Mouse (Mus musculus): ENCODE results near the gene Traf5.

Gene Traf5

GRCm38 (mm10) chr1:192091806-192092772 is at the start of gene Traf5:
Traf5 (minus strand) TSS chr1:192092559.
- DNase-seq, result peak; percentile 100

- no peak for DNase-seq
Measured at GRCm38 (mm10) chr1:192140313-192140712, 48.0 kb upstream of the Traf5 start.

DNA sequence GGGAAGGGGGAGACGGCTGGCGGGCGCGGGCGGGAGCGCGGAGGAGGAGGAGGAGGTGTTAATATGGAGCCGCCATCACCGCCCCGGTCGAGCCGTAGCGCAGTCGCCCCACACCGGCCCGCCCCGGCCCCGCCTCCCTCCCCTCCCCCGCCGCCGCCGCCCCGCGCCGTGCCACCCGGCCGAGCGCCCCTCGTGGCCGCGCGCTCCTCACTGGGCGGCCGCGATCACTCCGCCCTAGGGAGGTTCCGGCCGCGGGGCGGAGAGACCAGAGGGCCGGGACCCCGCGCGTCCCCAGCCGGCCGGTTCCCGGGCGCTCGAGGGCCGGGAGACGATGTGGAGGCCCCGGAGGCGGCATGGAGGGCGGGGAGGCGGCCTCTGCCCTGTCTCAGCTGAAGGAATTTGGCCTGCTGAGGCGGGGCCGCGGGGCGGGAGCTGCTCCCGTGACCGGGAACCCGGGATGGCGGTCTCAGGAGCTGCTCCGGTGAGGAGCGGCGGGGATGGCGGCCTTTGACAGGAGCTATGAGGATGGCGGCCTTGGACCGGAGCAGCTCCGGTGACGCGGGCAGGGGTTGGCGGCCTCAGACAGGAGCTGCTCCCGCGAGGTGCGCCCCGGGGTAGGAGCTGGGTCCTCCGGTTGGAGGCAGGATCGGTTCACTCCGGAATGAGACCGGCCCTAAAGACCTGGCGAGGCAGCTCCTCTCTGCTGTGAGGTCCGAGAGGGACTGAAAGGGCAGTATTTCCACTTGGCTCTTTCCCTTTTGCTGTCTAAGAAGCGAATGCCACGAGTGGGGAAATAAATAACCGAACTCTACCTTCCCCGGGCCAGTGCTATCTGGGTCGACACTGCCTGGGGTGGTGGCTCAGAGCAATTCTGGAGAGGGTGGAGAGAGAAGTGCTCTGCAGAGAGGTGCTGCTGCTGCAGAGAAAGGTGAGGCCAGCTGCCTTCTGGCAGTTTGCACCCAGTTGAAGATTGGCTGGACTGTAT is 45.9 kb upstream of the Traf5 start, which contains the start of gene Rcor3:
TSS of gene Rcor3 (minus strand) at position 137 of the 985 bp plus-strand sequence.
- DNase-seq, result peak; percentile 91

DNA sequence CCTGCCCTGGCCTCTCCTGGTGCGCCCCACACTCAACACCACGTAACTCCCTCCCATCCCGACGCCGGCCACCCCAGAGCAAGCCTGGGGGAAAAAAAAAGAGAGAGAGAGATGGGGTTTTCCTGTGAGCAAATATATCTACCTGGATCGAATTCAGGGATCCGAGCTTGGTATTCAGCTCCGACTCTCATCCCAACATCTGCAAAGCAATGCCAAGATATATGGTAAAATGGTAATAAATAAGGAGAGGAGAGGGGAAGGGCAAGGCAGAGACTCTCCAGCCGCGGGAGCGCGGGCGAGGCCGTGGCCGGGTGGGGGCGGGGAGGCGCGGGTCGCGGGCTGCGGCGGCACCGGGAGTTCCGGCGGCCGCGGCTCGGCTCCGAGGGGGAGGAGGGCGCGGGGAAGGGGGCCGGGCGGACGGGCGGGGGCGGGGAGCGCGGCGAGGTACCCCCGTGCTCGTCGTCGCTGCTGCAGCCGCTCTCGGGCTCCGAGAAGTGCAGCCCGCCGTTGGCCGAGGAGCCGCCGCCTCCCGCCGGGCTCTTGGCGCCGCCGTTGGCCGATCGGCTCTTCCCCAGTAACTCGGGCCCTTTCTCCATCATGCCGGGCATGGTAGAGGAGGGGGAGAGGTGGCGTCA is 45.0 kb upstream of the Traf5 start:
- DNase-seq, result peak; percentile 68

DNA sequence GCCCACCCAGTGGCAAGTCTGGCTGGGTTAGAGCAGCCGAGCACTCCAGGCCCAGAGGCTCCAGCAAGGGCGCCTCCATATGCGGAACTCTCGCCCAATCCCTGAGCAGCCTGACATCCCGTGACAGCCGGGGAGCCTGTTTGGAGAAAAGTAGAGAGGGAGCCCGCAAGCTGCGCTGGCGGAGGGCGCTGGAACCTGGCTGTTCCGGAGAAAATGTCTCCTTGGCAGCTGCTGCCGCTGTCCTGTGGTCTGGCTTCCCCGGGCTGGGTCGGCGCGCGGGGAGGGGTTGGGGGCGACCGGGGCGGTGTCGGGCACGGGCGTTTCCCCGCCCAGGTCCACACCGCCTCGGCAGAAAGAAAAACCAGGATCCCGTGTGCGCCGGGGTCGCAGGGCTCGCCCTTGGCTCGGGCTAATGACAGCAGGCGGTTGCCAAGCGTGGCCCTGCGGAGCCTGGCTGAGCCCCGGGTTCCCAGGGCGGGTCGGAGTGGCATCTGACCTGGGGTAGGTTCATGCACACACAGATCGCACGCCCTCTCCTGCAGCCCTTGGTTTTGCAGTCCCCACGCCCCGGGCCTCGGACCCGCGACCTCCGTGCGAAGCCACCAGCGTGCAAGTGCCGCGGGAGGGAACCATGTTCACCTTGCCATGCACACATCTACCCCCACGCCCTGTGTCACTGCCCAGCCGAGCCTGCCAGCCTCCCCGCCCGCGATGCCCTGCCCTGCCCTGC is 44.4 kb upstream of the Traf5 start:
- DNase-seq, result peak; percentile 88

DNA sequence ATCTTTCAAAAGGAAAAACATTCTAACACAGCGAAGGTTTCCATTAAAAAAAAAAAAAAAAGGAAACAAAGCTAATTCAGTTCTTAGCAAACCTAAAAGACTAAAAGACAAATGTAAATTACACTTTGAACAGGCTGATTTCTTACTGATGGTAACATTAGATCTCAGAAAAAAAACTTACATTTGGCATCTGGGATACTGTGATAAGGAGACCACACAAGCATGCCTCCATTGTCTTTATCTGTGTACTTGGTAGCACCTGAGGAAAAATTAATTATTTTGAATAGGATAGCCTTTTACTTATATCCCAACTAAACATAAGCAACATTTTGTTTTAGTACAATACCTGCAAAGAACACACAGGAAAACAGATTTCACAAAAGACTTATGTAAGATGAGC is 37.8 kb upstream of the Traf5 start:
- DNase-seq, result no peak

- no peak for DNase-seq
Measured at GRCm38 (mm10) chr1:192128343-192128742, 36.0 kb upstream of the Traf5 start.

GRCm38 (mm10) chr1:192125761-192126160 is 33.4 kb upstream of the Traf5 start:
- DNase-seq, result peak; percentile 49

DNA sequence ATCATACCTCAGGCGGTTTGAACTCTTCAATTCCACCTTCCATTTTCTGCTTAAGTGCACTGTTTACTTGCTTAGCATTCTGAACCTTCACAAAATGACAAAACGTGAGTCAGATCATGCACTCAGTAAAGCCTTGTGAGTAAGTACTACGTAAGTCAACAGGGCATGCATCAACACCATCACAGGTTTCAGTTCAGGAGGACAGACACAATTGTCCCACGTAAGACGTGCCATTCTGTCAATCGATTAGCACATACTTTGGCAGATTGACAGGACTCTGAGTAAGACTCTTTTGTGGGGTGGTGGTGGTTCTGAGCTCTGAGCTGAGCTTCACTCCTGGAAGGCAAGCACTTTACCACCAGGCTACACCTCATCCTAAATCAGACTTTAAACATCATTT is 23.9 kb upstream of the Traf5 start:
- no peak for DNase-seq

DNA sequence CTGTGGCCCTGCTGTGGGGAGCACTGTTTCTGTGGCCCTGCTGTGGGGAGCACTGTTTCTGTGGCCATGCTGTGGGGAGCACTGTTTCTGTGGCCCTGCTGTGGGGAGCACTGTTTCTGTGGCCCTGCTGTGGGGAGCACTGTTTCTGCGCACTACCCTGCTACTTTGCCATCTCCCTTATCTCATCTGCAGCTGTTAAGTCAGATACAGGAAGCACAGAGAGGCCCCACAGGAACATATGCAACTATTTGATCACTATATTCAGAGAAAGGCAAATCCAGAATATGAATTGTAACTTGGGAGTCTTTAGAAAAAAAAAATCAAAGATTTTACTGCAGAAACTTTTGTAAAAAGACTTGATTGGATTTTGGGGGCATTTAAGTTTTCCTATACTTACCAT is 23.0 kb upstream of the Traf5 start:
- DNase-seq, result no peak

GRCm38 (mm10) chr1:192109169-192109568 is 16.8 kb upstream of the Traf5 start:
- DNase-seq, result peak; percentile 78

DNA sequence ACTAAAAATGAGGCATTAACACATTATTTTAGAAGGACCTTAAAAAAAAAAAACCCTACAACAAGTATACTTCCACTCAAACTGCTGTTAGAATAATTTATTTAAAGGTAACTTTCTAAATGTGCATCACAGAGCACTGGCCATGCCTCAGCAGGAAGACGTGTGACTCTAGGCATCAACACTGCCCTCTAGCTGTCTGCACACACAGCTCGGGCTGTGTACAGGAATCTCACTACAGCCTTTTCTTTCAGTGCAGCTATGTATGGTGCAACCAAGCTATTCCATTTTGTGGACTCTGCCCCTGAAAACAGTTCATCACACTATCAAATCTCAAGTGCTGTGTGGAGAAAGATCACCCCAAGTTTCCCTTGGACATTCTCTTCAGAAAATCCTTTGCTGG is 15.0 kb upstream of the Traf5 start:
- DNase-seq, result peak; percentile 57

DNA sequence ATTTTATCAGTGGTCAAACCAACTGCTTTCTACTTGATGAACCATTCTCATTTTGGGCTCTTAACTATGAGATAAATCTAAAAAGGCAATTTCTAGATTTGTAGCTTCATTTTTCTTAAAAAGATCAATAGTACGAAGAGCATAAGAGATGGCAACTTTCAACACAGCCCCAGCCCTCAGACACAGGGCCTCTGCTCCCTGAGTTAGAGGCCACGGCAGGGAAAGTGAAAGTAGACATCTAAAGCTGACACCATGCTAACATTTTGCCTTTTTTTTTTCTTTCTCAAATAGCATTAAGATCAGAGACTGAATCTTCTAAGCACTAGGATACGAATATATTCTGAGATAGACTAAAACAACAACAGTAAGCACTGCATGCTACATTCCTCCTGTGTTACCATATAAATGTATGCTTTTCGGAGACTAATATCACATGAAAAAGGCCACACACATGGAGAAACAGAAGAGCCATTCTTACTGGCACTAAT is 13.6 kb upstream of the Traf5 start:
- no peak for DNase-seq

- DNase-seq, result peak; percentile 51
Measured at GRCm38 (mm10) chr1:192104021-192104420, 11.7 kb upstream of the Traf5 start.

GRCm38 (mm10) chr1:192103176-192103575 is 10.8 kb upstream of the Traf5 start:
- no peak for DNase-seq

DNA sequence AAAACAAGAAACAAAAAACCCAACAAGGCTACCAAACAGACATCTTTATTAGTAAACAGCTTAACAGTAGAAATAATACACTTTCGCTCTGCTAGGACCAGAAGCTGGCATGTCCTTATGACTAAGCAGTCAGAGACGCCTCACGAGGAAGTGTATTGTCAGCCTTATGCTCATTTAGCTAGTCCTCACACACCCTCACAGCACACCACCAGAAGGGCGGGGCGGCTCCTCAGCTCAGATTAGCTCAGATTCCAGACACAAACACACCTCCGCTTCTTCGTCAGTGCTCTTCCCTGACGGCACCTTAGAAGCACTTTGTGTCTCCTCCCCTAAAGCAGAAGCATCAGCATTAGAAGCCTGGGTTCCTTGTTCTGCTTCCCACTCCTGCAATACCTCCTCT is 9.0 kb upstream of the Traf5 start:
- DNase-seq, result no peak

GRCm38 (mm10) chr1:192100742-192101141 is 8.4 kb upstream of the Traf5 start:
- DNase-seq, result no peak

DNA sequence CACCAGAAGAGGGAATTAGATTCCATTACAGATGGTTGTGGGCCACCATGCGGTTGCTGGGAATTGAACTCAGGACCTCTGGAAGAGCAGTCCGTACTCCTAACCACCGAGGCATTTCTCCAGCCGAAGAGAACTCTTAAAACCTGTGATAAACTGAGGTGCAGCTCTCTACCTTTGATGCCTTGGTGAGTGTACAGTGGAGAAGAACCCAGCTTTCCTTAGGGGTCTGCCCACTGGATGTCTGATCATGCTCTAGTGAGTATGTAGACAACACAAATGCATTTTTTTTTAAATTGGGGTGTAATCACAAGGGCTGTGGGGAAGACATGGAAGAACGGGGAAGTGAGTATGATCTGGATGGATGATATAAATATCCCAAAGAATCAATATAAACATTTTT is 3.3 kb upstream of the Traf5 start:
- DNase-seq, result no peak

- DNase-seq, result peak; percentile 85
Measured at GRCm38 (mm10) chr1:192094451-192095170, 2.3 kb upstream of the Traf5 start.

DNA sequence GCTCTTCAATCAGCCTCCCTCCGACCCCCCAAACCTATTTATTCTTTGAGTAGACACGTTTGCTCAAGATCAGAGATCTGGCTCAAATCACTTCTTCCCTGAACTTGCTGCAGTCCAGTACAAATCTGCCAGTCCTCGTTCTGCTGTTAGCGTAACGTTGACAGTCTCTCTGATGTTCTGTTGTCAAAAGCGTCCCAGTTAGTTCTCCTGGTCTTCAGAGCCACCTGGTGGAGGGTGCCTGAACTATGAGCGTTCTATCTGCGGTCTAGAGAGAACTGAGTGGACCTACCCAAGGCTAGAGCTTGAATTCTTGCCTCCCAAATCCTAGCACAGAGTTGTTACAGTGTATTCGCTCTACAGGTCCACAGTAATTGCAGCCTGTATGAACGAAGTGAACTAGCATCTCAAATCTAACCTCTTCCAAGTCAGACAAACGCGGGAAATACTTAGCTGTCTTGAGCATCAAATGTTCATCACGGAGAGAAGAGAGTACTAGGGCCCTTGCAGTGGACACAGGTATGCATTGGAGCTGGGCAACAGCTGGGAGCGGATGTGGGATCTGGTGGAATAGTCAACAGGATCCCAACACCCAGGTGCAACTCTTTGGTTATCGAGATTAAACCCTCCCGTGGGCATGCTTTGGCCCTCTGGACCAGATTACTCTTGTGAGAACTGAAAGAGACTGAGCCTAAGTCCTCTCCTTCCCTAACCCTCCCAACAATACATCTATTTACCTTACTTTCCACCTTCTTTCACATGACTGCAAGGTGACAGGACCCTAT is 711 bp upstream of the Traf5 start:
- DNase-seq, result peak; percentile 93

Data from kidney, postnatal 10 days (tissue).